23 mouse cellular contexts compared by ENCODE assay signal in the genomic region with DNA sequence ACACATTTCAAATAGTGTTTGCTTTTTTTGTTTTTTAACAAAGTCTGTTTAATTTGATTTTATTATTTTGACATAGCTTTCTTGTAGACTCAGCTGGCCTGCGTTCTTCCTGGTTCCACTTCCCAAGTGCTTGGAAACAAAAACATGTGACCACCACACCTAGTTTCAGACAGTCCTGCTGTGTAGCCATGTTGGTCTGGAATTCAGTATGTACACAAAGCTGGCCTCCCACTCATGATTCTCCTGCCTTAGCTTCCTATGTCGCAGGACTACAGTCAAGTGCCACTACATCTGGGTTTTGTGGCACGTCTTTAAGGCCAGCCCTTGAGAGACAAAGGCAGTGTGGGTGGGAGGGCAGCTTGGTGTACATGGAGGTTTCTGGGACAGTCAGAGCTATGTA. TPM values are rescaled to one million over a fixed set of nuclear protein-coding genes. Genes with fewer than 3 reads are reported as not detected.
DNase-seq lines count a peak whose midpoint lies in the region; ATAC-seq and TF ChIP-seq lines count a peak whose summit lies in the region.
"Had no signal": no experiment of that assay in that cellular context is flagged by ENCODE, and none has a peak within 500 bp of the region (broad histone marks: within the 10 kb centered on the region; RNA-seq: fewer than 3 reads in every experiment).

No protein-coding gene starts in this region.

- no peaks in the 10 kb centered on the region for H3K4me1 ChIP-seq in lung, embryonic 16.5 days (replicated peaks; ENCODE audit: control insufficient read depth, insufficient read depth, low read length)
- peaks cover 2% of the 10 kb centered on the region; the same call in 1 of the 2 replicates for H3K4me1 ChIP-seq in lung, adult 2 months (ENCODE audit: control insufficient read depth, insufficient read depth, low read length)
- H3K4me1 ChIP-seq in MEL (ENCODE audit: control insufficient read depth in 1 of 2, insufficient read depth in 2 of 2, low read length in 2 of 2), result peaks cover 0 to 6% of the 10 kb centered on the region in 2 experiments; a peak in 2 of 4 replicates
- H3K4me1 ChIP-seq in intestine, embryonic 16.5 days (ENCODE audit: control insufficient read depth, insufficient read depth, low read length), result no peaks in the 10 kb centered on the region
- no peaks in the 10 kb centered on the region for H3K4me1 ChIP-seq in kidney, embryonic 16.5 days (ENCODE audit: insufficient read depth, low read length)
- H3K4me1 ChIP-seq: embryonic facial prominence, embryonic 10.5 days; embryonic facial prominence, embryonic 12.5 days; forebrain, embryonic 13.5 days; forebrain, embryonic 15.5 days had no signal

- H3K27ac ChIP-seq in lung, embryonic 16.5 days (ENCODE audit: low read length), result peak overlapping the region; percentile 13; the same call in 1 of the 2 replicates
- no peak overlapping the region for H3K27ac ChIP-seq in MEL (ENCODE audit: control insufficient read depth, low read depth, low read length)
- H3K27ac ChIP-seq in intestine, embryonic 16.5 days (ENCODE audit: low read length), result no peak overlapping the region
- no peak overlapping the region for H3K27ac ChIP-seq in kidney, embryonic 16.5 days (ENCODE audit: low read length)
- H3K27ac ChIP-seq: embryonic facial prominence, embryonic 10.5 days; embryonic facial prominence, embryonic 12.5 days; forebrain, embryonic 13.5 days; forebrain, embryonic 15.5 days had no signal

- no peak overlapping the region for H3K4me2 ChIP-seq in lung, embryonic 16.5 days (ENCODE audit: low read depth, low read length)
- H3K4me2 ChIP-seq in intestine, embryonic 16.5 days (ENCODE audit: low read depth, low read length), result no peak overlapping the region
- no peak overlapping the region for H3K4me2 ChIP-seq in kidney, embryonic 16.5 days (replicated peaks; ENCODE audit: low read depth, low read length)
- H3K4me2 ChIP-seq: embryonic facial prominence, embryonic 12.5 days; forebrain, embryonic 13.5 days; forebrain, embryonic 15.5 days had no signal

- no peak for TF ChIP-seq POLR2A in lung, adult 2 months (IDR thresholded peaks at IDR 0.05; ENCODE audit: borderline replicate concordance, extremely low read depth, low read depth, low read length)
- TF ChIP-seq POLR2A in MEL (IDR thresholded peaks at IDR 0.05; ENCODE audit: control insufficient read depth in 1 of 2, insufficient read depth in 1 of 2, low read depth in 1 of 2, low read length in 2 of 2, poor library complexity in 1 of 2), result no peak

- H3K79me2 ChIP-seq in MEL (ENCODE audit: control insufficient read depth, insufficient read depth, low read length, poor library complexity), result peaks cover 3% of the 10 kb centered on the region; the same call in 1 of the 2 replicates

- no peaks in the 10 kb centered on the region for H3K9me3 ChIP-seq in lung, embryonic 16.5 days (ENCODE audit: control insufficient read depth, low read length)
- H3K9me3 ChIP-seq in MEL (replicated peaks; ENCODE audit: insufficient read depth, low read length), result no peaks in the 10 kb centered on the region
- no peaks in the 10 kb centered on the region for H3K9me3 ChIP-seq in intestine, embryonic 16.5 days (ENCODE audit: control insufficient read depth, low read length)
- no peaks in the 10 kb centered on the region for H3K9me3 ChIP-seq in kidney, embryonic 16.5 days (ENCODE audit: low read length)
- H3K9me3 ChIP-seq: embryonic facial prominence, embryonic 10.5 days; embryonic facial prominence, embryonic 12.5 days; forebrain, embryonic 13.5 days; forebrain, embryonic 15.5 days had no signal

- no peaks in the 10 kb centered on the region for H3K27me3 ChIP-seq in lung, embryonic 16.5 days (ENCODE audit: control insufficient read depth, insufficient read depth, low read depth, low read length)
- H3K27me3 ChIP-seq in MEL (ENCODE audit: control insufficient read depth in 1 of 2, insufficient read depth in 2 of 2, low read length in 2 of 2), result no peaks in the 10 kb centered on the region
- H3K27me3 ChIP-seq in intestine, embryonic 16.5 days (replicated peaks; ENCODE audit: control insufficient read depth, insufficient read depth, low read length), result no peaks in the 10 kb centered on the region
- no peaks in the 10 kb centered on the region for H3K27me3 ChIP-seq in kidney, embryonic 16.5 days (ENCODE audit: insufficient read depth, low read length)
- H3K27me3 ChIP-seq: embryonic facial prominence, embryonic 12.5 days; forebrain, embryonic 13.5 days; forebrain, embryonic 15.5 days; Patski had no signal

- peaks cover 13% of the 10 kb centered on the region for H3K36me3 ChIP-seq in lung, embryonic 16.5 days (ENCODE audit: control insufficient read depth, insufficient read depth, low read length)
- peaks cover 5 to 43% of the 10 kb centered on the region in 2 experiments for H3K36me3 ChIP-seq in MEL (ENCODE audit: control insufficient read depth in 1 of 2, insufficient read depth in 2 of 2, low read length in 2 of 2)
- peaks cover 6% of the 10 kb centered on the region for H3K36me3 ChIP-seq in intestine, embryonic 16.5 days (ENCODE audit: control insufficient read depth, insufficient read depth, low read length)
- H3K36me3 ChIP-seq in kidney, embryonic 16.5 days (ENCODE audit: insufficient read depth, low read length), result peaks cover 34% of the 10 kb centered on the region

- TF ChIP-seq EP300 in MEL (IDR thresholded peaks at IDR 0.05; ENCODE audit: low read depth in 1 of 2, low read length in 2 of 2), result no peak

- no peak for DNase-seq in lung, adult 2 months
- no peak for DNase-seq in MEL (ENCODE audit: low read depth, low spot score)
- peak; percentile 34 for DNase-seq in lung, postnatal 25 days (ENCODE audit: low spot score)
- DNase-seq in lung, postnatal 4 days, result peak; percentile 14 to 33
- DNase-seq: adrenal gland, adult 8-10 months; cerebellum, adult 11-12 months had no signal

- no peak for TF ChIP-seq CTCF in lung, adult 2 months (IDR thresholded peaks at IDR 0.05; ENCODE audit: insufficient read depth, low read length)
- no peak for TF ChIP-seq CTCF in MEL (IDR thresholded peaks at IDR 0.05 in 2 of 3, conservative IDR thresholded peaks at IDR 0.05 in 1 of 3; ENCODE audit: control insufficient read depth in 1 of 3, insufficient read depth in 1 of 3, low read depth in 2 of 3, low read length in 3 of 3, poor library complexity in 1 of 3, severe bottlenecking in 1 of 3)

- no peak overlapping the region for H3K9ac ChIP-seq in lung, embryonic 16.5 days (ENCODE audit: low read length)
- no peak overlapping the region for H3K9ac ChIP-seq in MEL (ENCODE audit: control insufficient read depth, low read depth, low read length, poor library complexity, severe bottlenecking)
- no peak overlapping the region for H3K9ac ChIP-seq in intestine, embryonic 16.5 days (ENCODE audit: low read depth, low read length)
- H3K9ac ChIP-seq in kidney, embryonic 16.5 days (replicated peaks; ENCODE audit: low read length), result no peak overlapping the region
- H3K9ac ChIP-seq: embryonic facial prominence, embryonic 12.5 days; forebrain, embryonic 13.5 days; forebrain, embryonic 15.5 days had no signal

- 67% methylated on average over 3 of the region's 3 CpGs for WGBS in lung, embryonic 16.5 days
- WGBS in lung, adult 2 months, result 73% methylated on average over 3 of the region's 3 CpGs
- 91% methylated on average over 3 of the region's 3 CpGs for WGBS in intestine, embryonic 16.5 days
- 93% methylated on average over 3 of the region's 3 CpGs for WGBS in kidney, embryonic 16.5 days

- no peak overlapping the region for H3K4me3 ChIP-seq in lung, embryonic 16.5 days (ENCODE audit: low read length)
- H3K4me3 ChIP-seq in lung, adult 2 months (replicated peaks; ENCODE audit: extremely low read depth, low read depth, low read length), result no peak overlapping the region
- H3K4me3 ChIP-seq in MEL (ENCODE audit: control insufficient read depth in 1 of 2, insufficient read depth in 1 of 2, low read depth in 2 of 2, low read length in 2 of 2), result no peak overlapping the region
- no peak overlapping the region for H3K4me3 ChIP-seq in intestine, embryonic 16.5 days (ENCODE audit: low read length)
- no peak overlapping the region for H3K4me3 ChIP-seq in kidney, embryonic 16.5 days (ENCODE audit: low read length)
- H3K4me3 ChIP-seq: embryonic facial prominence, embryonic 10.5 days; embryonic facial prominence, embryonic 12.5 days; forebrain, embryonic 13.5 days; forebrain, embryonic 15.5 days had no signal

- TF ChIP-seq RAD21 in MEL (IDR thresholded peaks at IDR 0.05; ENCODE audit: low read depth, low read length), result no peak

- no peak; the same call in 1 of the 2 replicates for ATAC-seq in lung, embryonic 16.5 days (ENCODE audit: low read depth)
- no peak for ATAC-seq in intestine, embryonic 16.5 days
- no peak for ATAC-seq in kidney, embryonic 16.5 days (ENCODE audit: low FRiP score, low TSS enrichment)
- ATAC-seq: forebrain, embryonic 13.5 days; forebrain, embryonic 15.5 days; Patski had no signal

RNA-seq across cellular contexts. Expression of gene Arnt, which starts 16.7 kb away (rescaled TPM):
- 52.6 and 52.8 TPM in 2 replicates for polyA plus RNA-seq in lung, embryonic 16.5 days (2015; fragmentation: Nextera tagmentation; extraction: Ambion mirVana)
- 35.5 and 38.1 TPM in 2 replicates for polyA plus RNA-seq in lung, adult 2 months (2012; rRNA removed)
- 16.4 and 22.2 TPM in 2 replicates for total RNA-seq in MEL (2012; rRNA removed)
- polyA plus RNA-seq in MEL (2012; ENCODE audit: insufficient read depth in 1 of 2, insufficient read length in 2 of 2, low read depth in 1 of 2, low replicate concordance in 2 of 2, missing spikeins in 1 of 2), result 10 to 100 TPM; 62.4 to 90.7 TPM
- polyA plus RNA-seq in intestine, embryonic 16.5 days (2015; fragmentation: Nextera tagmentation; extraction: Ambion mirVana), result 30.8 and 31.9 TPM in 2 replicates
- polyA plus RNA-seq in kidney, embryonic 16.5 days (2015; fragmentation: Nextera tagmentation; extraction: Ambion mirVana), result 46.0 and 47.7 TPM in 2 replicates

RNA-seq across cellular contexts. Expression of gene Ctsk, which starts 48.1 kb away (rescaled TPM):
- polyA plus RNA-seq in lung, embryonic 16.5 days (2015; fragmentation: Nextera tagmentation; extraction: Ambion mirVana), result 5.5 and 12.4 TPM in 2 replicates
- 6.7 and 13.0 TPM in 2 replicates for polyA plus RNA-seq in lung, adult 2 months (2012; rRNA removed)
- total RNA-seq in MEL (2012; rRNA removed), result 0.08 TPM in 1 of 2 replicates, not detected in the other
- under 1 TPM in 1 of 2 experiments, not detected in 1; 0.10 TPM for polyA plus RNA-seq in MEL (2012; ENCODE audit: insufficient read depth in 1 of 2, insufficient read length in 2 of 2, low read depth in 1 of 2, low replicate concordance in 2 of 2, missing spikeins in 1 of 2)
- polyA plus RNA-seq in intestine, embryonic 16.5 days (2015; fragmentation: Nextera tagmentation; extraction: Ambion mirVana), result 8.0 and 8.7 TPM in 2 replicates
- polyA plus RNA-seq in kidney, embryonic 16.5 days (2015; fragmentation: Nextera tagmentation; extraction: Ambion mirVana), result 5.6 and 8.9 TPM in 2 replicates
- polyA plus RNA-seq: activated CD4-positive, CD25-positive, alpha-beta regulatory T cell, adult 4 months had no signal

RNA-seq across cellular contexts. Expression of gene 4930558C23Rik, which starts 48.3 kb away (rescaled TPM):
- polyA plus RNA-seq in lung, embryonic 16.5 days (2015; fragmentation: Nextera tagmentation; extraction: Ambion mirVana), result not detected in 2 replicates
- polyA plus RNA-seq in lung, adult 2 months (2012; rRNA removed), result 0.30 TPM in 1 of 2 replicates, not detected in the other
- not detected in 2 replicates for total RNA-seq in MEL (2012; rRNA removed)
- not detected for polyA plus RNA-seq in MEL (2012; ENCODE audit: insufficient read depth in 1 of 2, insufficient read length in 2 of 2, low read depth in 1 of 2, low replicate concordance in 2 of 2, missing spikeins in 1 of 2)
- not detected in 2 replicates for polyA plus RNA-seq in intestine, embryonic 16.5 days (2015; fragmentation: Nextera tagmentation; extraction: Ambion mirVana)
- polyA plus RNA-seq in kidney, embryonic 16.5 days (2015; fragmentation: Nextera tagmentation; extraction: Ambion mirVana), result 0.52 TPM in 1 of 2 replicates, not detected in the other
- total RNA-seq: adrenal gland, adult 18-20 months; adrenal gland, adult 8-10 months; adrenal gland, postnatal 14 days; adrenal gland, postnatal 36 days had no signal
- polyA plus RNA-seq: activated CD4-positive, CD25-positive, alpha-beta regulatory T cell, adult 4 months; C2C12; cerebellum, adult 2 months; cortical plate, adult 2 months; embryonic facial prominence, embryonic 10.5 days; embryonic facial prominence, embryonic 12.5 days; embryonic facial prominence, embryonic 14.5 days; forebrain, embryonic 11.5 days; forebrain, embryonic 13.5 days; forebrain, embryonic 15.5 days; Patski had no signal

Comparison
In these comparisons a context has a peak if more than half of its experiments do, and no peak if none do; other contexts are left out.
1. DNase-seq: peak in lung, postnatal 25 days (single experiment) and lung, postnatal 4 days (2 of 2); none in lung, adult 2 months (single experiment) and MEL (single experiment).